Mouse (Mus musculus) myocyte (in vitro differentiated cells): ENCODE results near the gene Ccnd3. TPM values are rescaled to one million over a fixed set of nuclear protein-coding genes. Genes with fewer than 3 reads are reported as not detected.

Experiments used
- H3K27me3 ChIP-seq: one replicate; pipeline ENCODE4 v1.6.1; 2011; ENCODE audit not compliant: control insufficient read depth, insufficient read depth, insufficient read length
- H3K36me3 ChIP-seq: one replicate; pipeline ENCODE4 v1.6.1; 2011; ENCODE audit not compliant: control insufficient read depth, insufficient read depth
- H3K4me2 ChIP-seq: one replicate; pipeline ENCODE4 v1.6.1; 2011; ENCODE audit warnings: low read depth, control low read depth
- H3K4me3 ChIP-seq: one replicate; pipeline ENCODE4 v1.5.1; 2011; ENCODE audit warnings: mild to moderate bottlenecking, control low read depth, moderate library complexity
- H3K79me2 ChIP-seq: one replicate; pipeline ENCODE4 v1.6.1; 2011; ENCODE audit not compliant: control insufficient read depth, insufficient read depth
- H3ac ChIP-seq: one replicate; pipeline ENCODE4 v1.6.1; 2011; ENCODE audit not compliant: control insufficient read depth, insufficient read length
- CEBPB ChIP-seq: IDR thresholded peaks from 2 replicates; pipeline ENCODE4 v1.6.1; 2011; ENCODE audit warnings: mild to moderate bottlenecking, moderate library complexity; ENCODE audit not compliant: poor library complexity, insufficient read depth, severe bottlenecking
- E2F4 ChIP-seq: IDR thresholded peaks from one replicate; pipeline ENCODE4 v1.6.1; 2011; ENCODE audit warnings: mild to moderate bottlenecking, control low read depth, moderate library complexity; ENCODE audit not compliant: insufficient read depth
- MAX ChIP-seq: IDR thresholded peaks from one replicate; pipeline ENCODE4 v1.6.1; 2011; ENCODE audit warnings: low read depth, mild to moderate bottlenecking, control low read depth
- MYOD1 ChIP-seq, 3 experiments: IDR thresholded peaks; one replicate each; pipeline ENCODE4 v1.6.1; 2011; ENCODE audit warnings: control low read depth in 2 of 3, low read depth in 2 of 3, mild to moderate bottlenecking in 2 of 3, moderate library complexity in 1 of 3; ENCODE audit not compliant: insufficient read length in 2 of 3, control insufficient read depth in 1 of 3
- MYOG ChIP-seq, 3 experiments: IDR thresholded peaks; one replicate each; pipeline ENCODE4 v1.6.1; 2011; ENCODE audit warnings: control low read depth in 2 of 3, low read depth in 2 of 3, mild to moderate bottlenecking in 2 of 3; ENCODE audit not compliant: insufficient read length in 2 of 3, control insufficient read depth in 1 of 3, insufficient read depth in 1 of 3
- POLR2A ChIP-seq: IDR thresholded peaks from one replicate; pipeline ENCODE4 v1.6.1; 2011; ENCODE audit warnings: low read depth, mild to moderate bottlenecking, control low read depth, moderate library complexity; ENCODE audit not compliant: insufficient read length
- POLR2AphosphoS2 ChIP-seq: IDR thresholded peaks from one replicate; pipeline ENCODE4 v1.6.1; 2011; ENCODE audit warnings: low read depth, control low read depth; ENCODE audit not compliant: insufficient read length
- SRF ChIP-seq: IDR thresholded peaks from one replicate; pipeline ENCODE4 v1.6.1; 2011; ENCODE audit warnings: low read depth; ENCODE audit not compliant: control insufficient read depth, insufficient read length
- TCF12 ChIP-seq: IDR thresholded peaks from one replicate; pipeline ENCODE4 v1.6.1; 2011; ENCODE audit warnings: mild to moderate bottlenecking, control low read depth; ENCODE audit not compliant: poor library complexity, insufficient read depth, severe bottlenecking
- TCF3 ChIP-seq: IDR thresholded peaks from one replicate; pipeline ENCODE4 v1.6.1; 2011; ENCODE audit warnings: low read depth, control low read depth; ENCODE audit not compliant: insufficient read length
- USF1 ChIP-seq: IDR thresholded peaks from one replicate; pipeline ENCODE4 v1.6.1; 2011; ENCODE audit warnings: low read depth, mild to moderate bottlenecking, control low read depth, moderate library complexity
- polyA plus RNA-seq: library from polyadenylated mRNA; unstranded; fragments of >200 nt; fragmentation: generic; extraction: Trizol; gene quantifications from one replicate; pipeline ENCODE4 v1.2.1, GENCODE M21; 2012; ENCODE audit warnings: missing spikeins

The Ccnd3 gene
- polyA plus RNA-seq, 1 experiment = 858 TPM

DNA sequence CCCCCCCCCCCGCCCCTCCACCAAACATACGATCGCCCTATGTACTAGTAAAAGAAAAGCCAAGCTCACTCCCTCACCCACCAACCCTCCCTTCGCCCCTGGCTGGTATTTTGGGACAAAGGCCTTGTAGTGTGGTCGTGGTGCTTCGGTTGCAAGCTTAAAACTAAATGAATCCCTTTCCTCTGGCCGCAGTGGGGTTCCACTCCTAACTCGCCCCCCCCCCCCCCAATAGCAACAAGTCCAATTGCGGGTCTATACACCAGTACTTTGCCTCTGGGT is 90.1 kb downstream of the Ccnd3 start:
- H3K79me2 ChIP-seq = peaks cover 23% of the 10 kb centered on the region

DNA sequence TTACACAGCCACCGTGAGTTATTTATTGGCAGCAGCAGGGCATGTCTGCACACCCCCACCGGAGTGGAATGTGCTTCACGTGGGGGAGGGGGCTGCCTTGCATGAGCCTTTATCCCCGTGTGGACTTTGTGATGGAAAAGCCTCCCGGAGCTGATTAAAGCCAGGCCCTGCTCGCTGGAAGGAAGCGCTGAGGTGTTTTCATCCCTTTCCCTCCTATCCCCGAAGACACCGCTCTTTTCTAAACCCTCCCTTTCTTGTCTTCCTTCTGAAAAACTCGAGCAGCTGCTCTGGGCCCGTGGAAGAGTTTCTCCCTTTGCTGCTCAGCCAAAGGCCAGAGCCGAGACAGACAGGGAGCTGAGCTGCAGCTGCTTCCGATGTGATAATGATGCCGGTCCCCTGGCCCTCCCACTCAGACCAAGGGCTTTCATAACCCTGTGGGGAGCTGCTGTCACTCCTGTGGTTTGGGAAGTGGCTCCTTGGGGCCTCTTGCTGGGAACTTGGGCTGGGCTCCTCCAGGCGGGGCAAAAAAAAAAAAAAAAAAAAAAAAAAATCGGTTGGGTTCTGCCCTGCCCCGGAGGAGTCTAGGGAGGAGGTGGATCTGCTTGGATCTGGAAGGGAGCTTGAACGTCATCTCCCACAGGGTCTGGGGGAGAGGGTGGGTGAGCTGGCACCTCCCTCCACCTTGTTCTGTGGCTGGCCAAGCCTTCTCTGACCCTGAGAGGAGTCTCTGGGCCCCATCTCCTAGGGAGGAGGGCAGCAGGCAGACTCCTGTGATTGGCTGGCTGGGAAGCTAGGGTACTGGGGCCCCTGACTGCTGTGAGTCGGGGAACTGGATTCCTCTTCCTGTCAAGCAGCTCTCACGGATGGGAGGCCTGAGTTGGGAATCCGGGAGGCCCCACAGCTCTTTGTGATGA is 90.7 kb downstream of the Ccnd3 start:
- no peak for TF ChIP-seq SRF
- TF ChIP-seq MAX = no peak
- TF ChIP-seq POLR2AphosphoS2 = peak; percentile 73
- peak; percentile 52 to 91 (median 69) for TF ChIP-seq MYOG (IDR thresholded peaks at IDR 0.05; ENCODE audit: control insufficient read depth in 1 of 3, insufficient read depth in 1 of 3, insufficient read length in 2 of 3, low read depth in 2 of 3)
- TF ChIP-seq TCF12 = peak; percentile 24
- peak; percentile 62 for TF ChIP-seq TCF3
- no peak for TF ChIP-seq E2F4
- peak; percentile 52 for TF ChIP-seq POLR2A
- peak; percentile 85 to 93 (median 90) for TF ChIP-seq MYOD1 (IDR thresholded peaks at IDR 0.05; ENCODE audit: control insufficient read depth in 1 of 3, insufficient read length in 2 of 3, low read depth in 2 of 3)
- peak; percentile 69; the same call in 1 of the 2 replicates for TF ChIP-seq CEBPB
- no peak for TF ChIP-seq USF1
- H3ac ChIP-seq = peak overlapping the region; percentile 97
- H3K27me3 ChIP-seq = no peaks in the 10 kb centered on the region
- peak overlapping the region; percentile 81 for H3K4me2 ChIP-seq
- peaks cover 19% of the 10 kb centered on the region for H3K36me3 ChIP-seq
- peaks cover 23% of the 10 kb centered on the region for H3K79me2 ChIP-seq
- peak overlapping the region; percentile 100 for H3K4me3 ChIP-seq

More for the DNA sequence above, 90.1 kb downstream of the Ccnd3 start:
- Histone ChIP-seq H3K27me3 (no peaks in the 10 kb centered on the region), H3ac (peak overlapping the region; percentile 97), H3K4me3 (peak overlapping the region; percentile 100), H3K36me3 (peaks cover 13% of the 10 kb centered on the region), H3K4me2 (peak overlapping the region; percentile 81)
- TF ChIP-seq POLR2A (no peak), TCF12 (no peak), E2F4 (no peak)

DNA sequence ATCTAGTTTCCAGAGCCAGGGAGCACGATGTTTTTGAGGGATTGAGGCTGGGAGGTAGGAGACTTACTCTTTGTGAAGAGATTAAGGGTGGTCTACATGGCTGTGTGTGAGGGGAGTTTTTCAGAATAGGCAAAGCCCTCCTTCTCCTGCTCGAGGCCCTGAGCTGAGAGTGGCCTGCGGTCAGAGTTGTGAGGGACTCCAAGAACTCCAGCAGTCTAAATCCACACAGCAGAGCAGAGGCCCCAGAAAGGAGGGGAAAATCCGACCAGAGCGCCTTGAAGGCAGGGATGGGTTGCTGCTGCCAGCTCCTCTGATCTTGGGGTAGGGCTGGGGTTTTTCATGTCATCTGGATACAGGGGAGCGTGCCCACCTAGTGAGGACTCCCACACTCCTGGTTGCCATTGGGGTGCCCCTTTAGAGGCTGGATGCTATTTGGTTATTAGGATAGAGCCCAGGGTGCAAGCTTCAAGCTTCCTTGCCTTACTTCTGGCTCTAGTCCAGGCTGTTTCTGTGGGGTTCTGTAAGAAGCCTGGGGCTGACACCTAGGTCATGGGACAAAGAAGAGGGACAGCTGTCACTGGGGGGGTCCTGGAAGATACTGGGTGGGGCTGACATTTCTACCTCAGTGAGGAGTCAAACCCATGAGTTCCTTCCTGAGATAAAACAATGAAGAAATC is 91.4 kb downstream of the Ccnd3 start:
- H3K36me3 ChIP-seq = peaks cover 27% of the 10 kb centered on the region
- H3K4me3 ChIP-seq = peak overlapping the region; percentile 100
- peak overlapping the region; percentile 81 for H3K4me2 ChIP-seq
- peaks cover 23% of the 10 kb centered on the region for H3K79me2 ChIP-seq
- H3ac ChIP-seq = no peak overlapping the region
- TF ChIP-seq SRF (no peak), MYOD1 (IDR thresholded peaks at IDR 0.05; ENCODE audit: control insufficient read depth in 1 of 3, insufficient read length in 2 of 3, low read depth in 2 of 3) (peak in 1 of 3 experiments; percentile 59), MYOG (IDR thresholded peaks at IDR 0.05; ENCODE audit: control insufficient read depth in 1 of 3, insufficient read depth in 1 of 3, insufficient read length in 2 of 3, low read depth in 2 of 3) (peak in 1 of 3 experiments; percentile 61)
- no peaks in the 10 kb centered on the region for H3K27me3 ChIP-seq

DNA sequence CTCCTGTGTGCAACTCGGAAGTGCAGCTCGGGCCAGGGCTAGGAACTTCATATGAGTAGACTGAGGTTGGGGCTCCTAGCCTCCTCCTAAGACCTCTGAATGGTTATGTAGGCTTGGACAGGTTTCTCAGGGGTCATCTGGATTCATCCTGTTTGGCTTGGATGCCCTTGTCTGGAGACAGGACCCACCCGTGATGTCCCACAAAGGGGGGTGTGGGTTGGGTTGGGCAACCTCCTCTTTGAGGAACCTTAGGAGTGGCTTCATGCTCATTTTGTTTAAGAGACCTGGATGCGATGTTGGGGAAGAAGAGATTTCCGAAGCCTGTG is 92.0 kb downstream of the Ccnd3 start:
- Histone ChIP-seq H3K27me3 (no peaks in the 10 kb centered on the region), H3K4me2 (peak overlapping the region; percentile 81), H3K36me3 (peaks cover 28% of the 10 kb centered on the region), H3K79me2 (peaks cover 23% of the 10 kb centered on the region), H3K4me3 (peak overlapping the region; percentile 100), H3ac (no peak overlapping the region)
- no peak for TF ChIP-seq CEBPB
- no peak for TF ChIP-seq MYOG (IDR thresholded peaks at IDR 0.05; ENCODE audit: control insufficient read depth in 1 of 3, insufficient read depth in 1 of 3, insufficient read length in 2 of 3, low read depth in 2 of 3)
- no peak for TF ChIP-seq POLR2A

DNA sequence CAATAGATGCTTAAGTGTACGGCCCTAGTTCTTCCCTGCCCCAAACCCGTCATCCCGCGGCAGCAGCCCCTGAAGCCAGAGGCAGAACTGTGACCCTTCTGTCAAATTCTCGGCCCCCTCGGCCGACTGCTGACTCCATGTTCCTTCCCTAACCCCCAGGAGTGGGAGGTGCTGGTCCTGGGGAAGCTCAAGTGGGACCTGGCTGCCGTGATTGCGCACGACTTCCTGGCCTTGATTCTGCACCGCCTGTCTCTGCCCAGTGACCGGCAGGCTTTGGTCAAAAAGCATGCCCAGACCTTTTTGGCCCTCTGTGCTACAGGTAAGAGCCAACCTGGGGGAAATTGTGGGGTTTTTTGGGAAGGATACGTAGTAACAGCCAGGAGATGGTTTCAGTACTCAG is 92.4 kb downstream of the Ccnd3 start:
- Histone ChIP-seq H3K27me3 (no peaks in the 10 kb centered on the region), H3K4me2 (peak overlapping the region; percentile 81), H3K36me3 (peaks cover 28% of the 10 kb centered on the region), H3ac (no peak overlapping the region), H3K79me2 (peaks cover 23% of the 10 kb centered on the region), H3K4me3 (peak overlapping the region; percentile 100)
- TF ChIP-seq MYOG (IDR thresholded peaks at IDR 0.05; ENCODE audit: control insufficient read depth in 1 of 3, insufficient read depth in 1 of 3, insufficient read length in 2 of 3, low read depth in 2 of 3) = no peak
- TF ChIP-seq POLR2A = peak; percentile 29
- peak; percentile 61 for TF ChIP-seq POLR2AphosphoS2
